Mouse (Mus musculus): ENCODE results near the gene Lrit2. TPM values are rescaled to one million over a fixed set of nuclear protein-coding genes. Genes with fewer than 3 reads are reported as not detected.

Lrit2 gene
- total and polyA plus RNA-seq, 3 experiments: not detected

DNA sequence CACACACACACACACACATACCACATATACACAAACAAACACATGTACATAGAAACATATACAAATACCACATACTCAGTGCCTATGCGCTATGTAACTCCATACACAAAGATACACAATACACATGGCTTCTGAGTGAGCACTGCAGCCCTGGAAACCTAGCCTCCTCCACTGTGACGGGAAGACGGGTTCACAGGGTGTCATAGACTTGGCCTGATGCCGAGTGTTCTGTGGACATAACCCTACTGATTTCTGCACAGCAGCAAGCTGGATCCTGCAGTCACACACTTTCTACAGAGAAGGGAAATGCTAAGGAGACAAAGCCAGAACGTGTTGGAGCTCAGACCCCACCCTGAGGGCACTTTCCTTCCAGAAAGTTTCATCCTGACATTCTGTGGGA, 37.0 kb downstream of the Lrit2 start:
- Histone ChIP-seq H3K4me3 (ENCODE audit: control insufficient read depth in 1 of 2, insufficient read depth in 1 of 2, low read depth in 2 of 2, low read length in 2 of 2) (no peak overlapping the region), H3K9ac (ENCODE audit: control insufficient read depth, low read depth, low read length, poor library complexity, severe bottlenecking) (no peak overlapping the region), H3K27ac (ENCODE audit: control insufficient read depth, low read depth, low read length) (no peak overlapping the region), H3K9me3 (replicated peaks; ENCODE audit: insufficient read depth, low read length) (no peaks in the 10 kb centered on the region), H3K36me3 (ENCODE audit: control insufficient read depth in 1 of 2, insufficient read depth in 2 of 2, low read length in 2 of 2) (no peaks in the 10 kb centered on the region), H3K27me3 (ENCODE audit: control insufficient read depth in 1 of 2, insufficient read depth in 2 of 2, low read length in 2 of 2) (no peaks in the 10 kb centered on the region), H3K4me1 (ENCODE audit: control insufficient read depth in 1 of 2, insufficient read depth in 2 of 2, low read length in 2 of 2) (no peaks in the 10 kb centered on the region), H3K79me2 (ENCODE audit: control insufficient read depth, insufficient read depth, low read length, poor library complexity) (no peaks in the 10 kb centered on the region)
- TF ChIP-seq MXI1 (IDR thresholded peaks at IDR 0.05; ENCODE audit: low read depth, low read length) (no peak), MYB (IDR thresholded peaks at IDR 0.05; ENCODE audit: low read depth, low read length) (no peak), TCF12 (IDR thresholded peaks at IDR 0.05; ENCODE audit: low read depth, low read length) (no peak), ZMIZ1 (IDR thresholded peaks at IDR 0.05; ENCODE audit: low read depth, low read length) (no peak), ZNF384 (IDR thresholded peaks at IDR 0.05; ENCODE audit: low read depth, low read length) (no peak), GABPA (IDR thresholded peaks at IDR 0.05; ENCODE audit: low read depth, low read length) (no peak), KAT2A (conservative IDR thresholded peaks at IDR 0.05; ENCODE audit: low read depth, low read length) (no peak), POLR2AphosphoS2 (IDR thresholded peaks at IDR 0.05; ENCODE audit: low read length) (no peak), ELF1 (IDR thresholded peaks at IDR 0.05; ENCODE audit: low read depth, low read length) (no peak), MYC (IDR thresholded peaks at IDR 0.05; ENCODE audit: low read depth, low read length) (no peak), MAX (IDR thresholded peaks at IDR 0.05; ENCODE audit: low read length) (no peak), EP300 (IDR thresholded peaks at IDR 0.05; ENCODE audit: low read depth in 1 of 2, low read length in 2 of 2) (no peak), ZC3H11A (IDR thresholded peaks at IDR 0.05; ENCODE audit: low read depth, low read length) (no peak), BHLHE40 (IDR thresholded peaks at IDR 0.05; ENCODE audit: borderline replicate concordance, low read depth, low read length) (no peak), SIN3A (IDR thresholded peaks at IDR 0.05; ENCODE audit: low read length) (no peak), RAD21 (IDR thresholded peaks at IDR 0.05; ENCODE audit: low read depth, low read length) (no peak), MAZ (IDR thresholded peaks at IDR 0.05; ENCODE audit: low read depth, low read length) (no peak), ETS1 (IDR thresholded peaks at IDR 0.05; ENCODE audit: low read depth, low read length) (no peak), USF1 (IDR thresholded peaks at IDR 0.05; ENCODE audit: low read depth, low read length) (no peak), MEF2A (IDR thresholded peaks at IDR 0.05; ENCODE audit: extremely low read depth, insufficient replicate concordance, low read depth, low read length, poor library complexity, severe bottlenecking) (no peak)
- no peak for DNase-seq (ENCODE audit: low read depth, low spot score)

DNA sequence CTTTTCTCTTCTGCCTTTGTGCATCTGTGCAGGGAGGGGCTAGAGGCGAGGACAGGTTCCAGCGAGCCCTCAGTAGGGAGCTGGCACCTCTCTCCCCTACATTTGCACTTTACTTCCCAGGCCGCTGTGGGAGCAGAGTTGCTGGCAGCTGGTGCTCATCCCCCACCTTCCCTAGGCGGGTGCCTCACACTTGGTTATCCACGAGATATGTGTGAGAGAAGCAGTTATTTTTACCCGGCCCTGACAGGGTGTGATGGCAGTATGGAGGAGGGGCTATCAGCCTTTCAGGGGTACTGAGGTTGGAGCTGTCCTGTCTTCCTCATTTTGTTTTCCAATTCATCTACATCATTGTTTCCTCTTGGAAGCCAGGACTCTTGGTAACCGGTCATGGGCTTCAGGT, 38.1 kb downstream of the Lrit2 start:
- no peaks in the 10 kb centered on the region for H3K27me3 ChIP-seq (ENCODE audit: control insufficient read depth in 1 of 2, insufficient read depth in 2 of 2, low read length in 2 of 2)
- H3K9me3 ChIP-seq (replicated peaks; ENCODE audit: insufficient read depth, low read length): no peaks in the 10 kb centered on the region
- no peaks in the 10 kb centered on the region for H3K36me3 ChIP-seq (ENCODE audit: control insufficient read depth in 1 of 2, insufficient read depth in 2 of 2, low read length in 2 of 2)
- TF ChIP-seq MXI1 (IDR thresholded peaks at IDR 0.05; ENCODE audit: low read depth, low read length) (no peak), MYB (IDR thresholded peaks at IDR 0.05; ENCODE audit: low read depth, low read length) (no peak), JUND (IDR thresholded peaks at IDR 0.05; ENCODE audit: low read depth, low read length) (no peak), KAT2A (conservative IDR thresholded peaks at IDR 0.05; ENCODE audit: low read depth, low read length) (no peak), MAFK (IDR thresholded peaks at IDR 0.05; ENCODE audit: borderline replicate concordance, low read depth, low read length) (no peak), GABPA (IDR thresholded peaks at IDR 0.05; ENCODE audit: low read depth, low read length) (no peak), RCOR1 (IDR thresholded peaks at IDR 0.05; ENCODE audit: low read depth, low read length) (no peak), POLR2AphosphoS2 (IDR thresholded peaks at IDR 0.05; ENCODE audit: low read length) (no peak), POLR2AphosphoS5 (IDR thresholded peaks at IDR 0.05; ENCODE audit: borderline replicate concordance, low read depth, low read length) (no peak), USF2 (IDR thresholded peaks at IDR 0.05; ENCODE audit: borderline replicate concordance in 1 of 2, insufficient read depth in 1 of 2, low read depth in 1 of 2, low read length in 2 of 2) (no peak), ZC3H11A (IDR thresholded peaks at IDR 0.05; ENCODE audit: low read depth, low read length) (no peak), USF1 (IDR thresholded peaks at IDR 0.05; ENCODE audit: low read depth, low read length) (no peak), GATA1 (IDR thresholded peaks at IDR 0.05; ENCODE audit: low read depth, low read length) (no peak)
- H3K4me1 ChIP-seq (ENCODE audit: control insufficient read depth in 1 of 2, insufficient read depth in 2 of 2, low read length in 2 of 2): no peaks in the 10 kb centered on the region
- H3K79me2 ChIP-seq (ENCODE audit: control insufficient read depth, insufficient read depth, low read length, poor library complexity): no peaks in the 10 kb centered on the region
- H3K27ac ChIP-seq (ENCODE audit: control insufficient read depth, low read depth, low read length): no peak overlapping the region
- H3K4me3 ChIP-seq (ENCODE audit: control insufficient read depth in 1 of 2, insufficient read depth in 1 of 2, low read depth in 2 of 2, low read length in 2 of 2): no peak overlapping the region
- H3K9ac ChIP-seq (ENCODE audit: control insufficient read depth, low read depth, low read length, poor library complexity, severe bottlenecking): no peak overlapping the region
- DNase-seq (ENCODE audit: low read depth, low spot score): no peak

All from MEL (cell line).